Mouse (Mus musculus) gastrocnemius, postnatal 25 days (tissue): ENCODE results near the gene Srgap2. TPM values are rescaled to one million over a fixed set of nuclear protein-coding genes. Genes with fewer than 3 reads are reported as not detected.

Experiments
- DNase-seq: peaks from one replicate; pipeline ENCODE4 v3.0.0; 2022
- total RNA-seq, 2 experiments: library from RNA; stranded (reverse); gene quantifications; 1 replicate in 1 of 2; 2 replicates in 1 of 2; pipeline ENCODE4 v1.2.3; 2021

The Srgap2 gene
- total RNA-seq, 2 experiments from 2014 or later = 13.4 to 15.0 TPM

DNA sequence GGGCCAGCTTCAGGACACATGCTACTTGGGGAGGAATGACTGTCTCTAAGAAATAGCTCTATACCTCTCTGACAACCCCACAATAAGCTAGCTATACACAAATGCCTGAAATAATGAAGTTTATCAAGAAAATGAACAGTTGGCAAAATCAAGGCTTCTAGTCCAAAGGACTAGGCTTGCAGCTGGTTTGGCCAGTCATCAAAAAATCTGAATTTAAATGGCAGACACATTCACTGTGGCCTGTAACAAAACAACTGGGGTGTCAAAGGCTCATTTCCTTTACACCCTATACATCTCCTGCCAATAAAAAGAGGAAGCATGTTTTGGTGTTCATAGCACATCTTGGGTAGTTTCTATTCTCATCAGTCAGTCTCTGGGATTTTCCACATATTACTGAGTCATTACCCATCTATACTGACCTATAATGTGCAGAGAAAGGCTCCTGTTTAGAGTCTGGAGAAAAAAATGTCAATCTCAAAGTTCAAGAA lies 53.5 kb downstream of the Srgap2 start:
- no peak for DNase-seq

DNA sequence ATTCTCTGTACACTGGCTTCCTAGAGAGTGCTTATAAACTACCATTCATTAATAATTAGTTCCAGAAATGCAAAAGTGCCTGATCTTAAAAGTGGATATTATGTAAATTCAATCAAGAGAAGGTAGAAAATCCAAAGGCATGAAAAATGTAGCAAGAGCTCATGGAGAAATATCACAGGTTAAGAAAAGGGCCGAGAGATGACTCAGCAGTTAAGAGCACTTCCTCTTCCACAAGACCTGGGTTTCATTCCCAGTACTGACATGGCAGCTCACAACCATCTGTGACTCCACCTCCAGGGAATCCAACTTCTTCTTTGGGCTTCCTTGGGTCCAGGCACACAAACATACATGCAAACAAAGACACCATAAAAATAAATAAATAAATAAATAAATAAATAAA lies 56.6 kb downstream of the Srgap2 start:
- DNase-seq = no peak

- no peak for DNase-seq
Observed at GRCm38 (mm10) chr1:131465855-131466254, 61.3 kb downstream of the Srgap2 start.

GRCm38 (mm10) chr1:131463953-131464627 lies 63.1 kb downstream of the Srgap2 start:
- DNase-seq = no peak

GRCm38 (mm10) chr1:131462541-131463067 lies 64.5 kb downstream of the Srgap2 start:
- DNase-seq = no peak

GRCm38 (mm10) chr1:131460914-131461530 lies 66.1 kb downstream of the Srgap2 start:
- no peak for DNase-seq

DNA sequence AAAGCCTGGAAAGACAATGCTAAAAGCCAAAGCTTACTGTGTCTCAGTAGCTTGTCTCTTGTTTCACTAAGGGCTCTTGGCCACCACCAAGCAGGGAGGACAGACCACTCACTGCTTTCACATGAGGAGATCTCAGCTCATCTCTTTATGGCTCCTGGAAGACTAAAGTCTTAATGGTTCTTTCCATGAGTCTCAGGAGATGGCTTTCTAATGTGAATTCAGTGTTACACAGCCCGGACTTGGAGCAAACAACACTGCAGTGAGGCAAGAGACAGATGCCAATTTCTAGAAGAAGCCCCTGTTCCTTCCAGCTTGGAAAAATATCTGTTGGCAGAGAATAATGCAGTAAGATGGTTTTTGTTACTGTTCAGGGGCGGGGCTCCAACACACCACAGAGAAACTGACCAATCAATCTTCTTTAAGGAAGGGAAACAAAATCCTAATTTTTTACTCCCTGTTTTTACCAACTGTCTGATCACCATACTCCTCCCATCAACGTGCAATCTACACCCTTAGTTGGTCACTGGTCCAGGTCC lies 71.7 kb downstream of the Srgap2 start:
- DNase-seq = peak; percentile 16

GRCm38 (mm10) chr1:131454386-131454785 lies 72.8 kb downstream of the Srgap2 start:
- no peak for DNase-seq

- DNase-seq = no peak
Observed at GRCm38 (mm10) chr1:131453335-131453734, 73.8 kb downstream of the Srgap2 start.

DNA sequence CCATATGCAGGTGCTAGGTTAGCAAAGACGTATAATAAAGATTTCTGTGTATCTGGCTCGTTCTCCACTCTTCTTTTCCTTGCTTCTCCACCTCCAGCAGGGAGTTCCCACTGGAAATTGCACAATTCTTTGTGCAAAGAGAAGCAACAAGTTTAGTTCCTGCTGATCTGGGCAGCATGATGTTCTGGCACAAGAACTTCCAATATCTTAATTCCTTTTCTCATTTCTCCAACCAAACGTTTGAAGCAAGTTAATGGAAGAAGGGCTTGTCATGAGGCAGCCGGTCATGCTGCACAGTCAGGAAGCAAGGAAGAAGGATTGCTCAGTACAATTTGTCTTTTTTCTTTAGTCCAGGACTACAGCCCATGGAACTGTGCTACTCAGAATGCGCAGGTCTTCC lies 78.8 kb downstream of the Srgap2 start:
- no peak for DNase-seq

DNA sequence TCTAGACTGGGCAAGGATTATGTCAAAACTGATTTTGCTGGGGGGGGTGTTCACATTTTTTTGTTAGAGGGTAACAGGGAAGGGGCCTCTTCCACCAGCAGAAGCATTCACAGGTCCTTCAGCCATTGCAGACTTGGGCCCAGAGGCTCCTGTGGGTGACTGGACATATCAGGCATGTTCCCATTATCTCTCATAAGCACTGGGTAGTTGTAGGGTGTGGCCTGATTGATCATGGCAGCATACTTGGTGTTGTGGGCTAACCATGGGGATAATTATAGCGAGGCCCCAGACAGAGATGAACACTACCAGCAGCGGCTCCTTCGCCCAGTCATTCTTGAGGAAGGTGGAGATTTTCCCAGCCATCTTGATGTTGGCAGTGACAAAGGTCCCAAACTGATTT lies 79.8 kb downstream of the Srgap2 start:
- DNase-seq = no peak

DNA sequence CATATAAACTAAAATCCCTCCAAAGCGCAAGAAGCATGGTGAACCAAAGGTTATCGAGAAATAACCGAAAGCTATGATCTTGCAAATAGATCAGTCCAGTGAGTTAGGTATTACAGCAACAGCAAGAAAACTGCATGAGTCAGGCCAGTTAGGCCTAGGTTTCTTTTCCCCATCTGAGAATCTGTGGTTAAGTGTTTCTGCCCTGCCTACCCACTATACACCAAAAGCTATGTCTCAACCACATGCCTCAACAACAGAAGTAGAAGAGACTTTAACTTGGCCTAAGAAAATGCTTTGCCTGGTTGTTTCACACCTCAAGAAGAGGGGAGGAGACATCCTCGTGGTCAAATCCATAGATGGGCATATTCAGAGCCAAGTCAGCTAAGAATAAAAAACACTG lies 80.6 kb downstream of the Srgap2 start:
- no peak for DNase-seq

- DNase-seq = peak; percentile 22
Observed at GRCm38 (mm10) chr1:131438556-131438955, 88.6 kb downstream of the Srgap2 start.

GRCm38 (mm10) chr1:131437975-131438374 lies 89.2 kb downstream of the Srgap2 start:
- DNase-seq = no peak

- DNase-seq = no peak
Observed at GRCm38 (mm10) chr1:131436609-131437008, 90.5 kb downstream of the Srgap2 start.

GRCm38 (mm10) chr1:131431456-131432246 lies 95.5 kb downstream of the Srgap2 start:
- DNase-seq = peak; percentile 80

DNA sequence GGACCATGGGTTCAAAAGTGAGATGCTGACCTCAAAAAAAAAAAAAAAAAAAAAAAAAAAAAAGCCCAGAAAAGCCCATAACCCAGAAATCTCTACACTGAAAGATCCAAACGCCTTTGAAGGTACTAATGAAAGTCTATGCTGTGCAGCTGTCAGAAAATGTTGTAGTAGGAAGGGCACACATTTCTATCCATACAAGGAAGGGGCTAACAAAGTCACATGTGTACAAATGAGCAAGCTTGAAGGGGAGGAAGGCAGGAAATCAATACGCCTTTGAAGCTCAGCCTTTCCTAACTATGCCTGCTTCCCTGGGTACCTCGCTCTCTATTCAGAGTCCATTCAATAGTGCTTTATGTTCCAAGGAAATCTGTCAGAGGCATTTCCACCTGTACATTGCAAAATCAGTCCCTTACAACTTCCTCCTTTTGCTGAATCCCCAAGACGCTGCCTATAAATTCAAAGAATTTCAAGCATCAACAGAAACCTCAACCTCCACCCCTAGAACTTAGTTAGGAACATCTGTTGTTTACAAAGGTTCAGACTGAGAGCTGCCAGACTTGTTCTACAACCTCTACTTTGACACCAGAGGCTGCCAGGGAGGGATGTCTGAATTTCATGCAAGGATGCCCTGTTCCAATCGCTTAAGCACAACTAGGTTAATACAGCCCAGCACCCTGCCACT lies 99.9 kb downstream of the Srgap2 start:
- DNase-seq = no peak

DNA sequence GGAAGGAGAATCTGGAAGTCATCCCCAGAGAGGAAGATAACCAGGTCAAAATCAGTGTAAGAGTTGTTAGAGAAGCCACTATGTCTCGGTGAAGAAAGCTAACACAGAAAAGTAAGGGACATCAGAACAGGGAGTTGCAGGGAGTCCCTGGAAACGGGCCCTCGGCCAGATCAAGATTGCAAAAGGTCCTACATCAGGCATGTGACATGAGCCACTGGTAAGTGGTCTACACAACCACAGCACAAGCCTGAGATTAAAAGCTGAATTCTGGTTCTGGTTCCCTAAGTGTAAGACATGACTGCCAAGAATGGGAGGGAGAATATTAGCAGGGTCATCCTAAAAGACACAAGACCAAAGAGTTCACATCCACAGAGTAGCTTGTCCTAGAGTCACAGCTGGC lies 104.1 kb downstream of the Srgap2 start:
- DNase-seq = no peak

DNA sequence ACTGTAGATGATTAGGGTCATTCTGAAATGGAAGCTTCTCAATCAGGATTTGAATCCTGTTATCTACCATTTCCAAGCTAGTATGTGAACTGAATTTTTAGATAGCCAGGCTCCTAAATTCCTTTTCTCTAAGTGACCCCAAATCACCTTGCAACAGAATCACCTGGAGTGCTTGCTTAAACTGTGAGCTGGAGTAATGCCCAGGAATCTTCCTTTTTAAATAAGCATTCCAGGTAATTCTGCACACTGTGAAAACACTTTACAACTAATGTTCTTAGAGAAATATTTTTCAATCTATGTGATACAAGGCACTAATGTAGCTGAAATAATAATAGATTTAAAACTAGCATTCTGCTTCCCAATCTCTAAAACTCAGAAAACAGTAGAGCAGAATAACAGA lies 106.0 kb downstream of the Srgap2 start:
- DNase-seq = no peak

DNA sequence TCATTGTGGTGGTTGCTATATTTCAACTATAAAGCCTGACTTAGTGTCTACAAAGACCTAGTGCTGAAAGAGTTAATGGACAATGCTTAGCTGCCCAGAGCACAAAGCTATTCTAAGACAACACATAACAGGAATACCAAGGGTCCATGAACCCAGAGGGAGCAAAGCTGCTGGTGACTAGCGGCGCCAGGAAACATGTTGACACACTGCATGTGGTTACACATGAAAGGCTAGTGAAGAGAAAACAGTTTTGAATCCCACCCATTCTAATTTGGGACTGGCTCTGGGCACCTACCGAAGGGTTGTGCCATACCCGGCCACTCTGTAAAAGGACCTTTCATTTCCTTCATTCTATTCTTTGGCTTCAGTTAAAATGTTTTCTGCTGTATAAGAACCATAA lies 106.5 kb downstream of the Srgap2 start:
- DNase-seq = no peak

GRCm38 (mm10) chr1:131419307-131419706 lies 107.8 kb downstream of the Srgap2 start:
- DNase-seq = no peak
